Mouse (Mus musculus) midbrain, embryonic 10.5 days (tissue): ENCODE results near the gene Rnf141. TPM values are rescaled to one million over a fixed set of nuclear protein-coding genes. Genes with fewer than 3 reads are reported as not detected.

Experiments
- DNase-seq: peaks from one replicate; pipeline ENCODE4 v3.0.0-alpha.2; 2017; ENCODE audit warnings: low spot score
- H3K27ac ChIP-seq: fragments of 300-500 bp; sonication (generic); replicated peaks from 2 replicates; pipeline ENCODE4 v1.5.1; 2016; ENCODE audit warnings: mild to moderate bottlenecking
- H3K27me3 ChIP-seq: fragments of 300-500 bp; sonication (generic); 2 replicates; pipeline ENCODE4 v1.6.1; 2016; ENCODE audit warnings: low read depth, mild to moderate bottlenecking; ENCODE audit not compliant: poor library complexity, severe bottlenecking
- H3K36me3 ChIP-seq: fragments of 300-500 bp; sonication (generic); 2 replicates; pipeline ENCODE4 v1.6.1; 2016; ENCODE audit warnings: mild to moderate bottlenecking, moderate library complexity
- H3K4me1 ChIP-seq: fragments of 300-500 bp; sonication (generic); 2 replicates; pipeline ENCODE4 v1.6.1; 2016
- H3K4me3 ChIP-seq: fragments of 300-500 bp; sonication (generic); 2 replicates; pipeline ENCODE4 v1.5.1; 2016; ENCODE audit warnings: mild to moderate bottlenecking, moderate library complexity
- H3K9me3 ChIP-seq: fragments of 300-500 bp; sonication (generic); replicated peaks from 2 replicates; pipeline ENCODE4 v1.6.1; 2016; ENCODE audit warnings: mild to moderate bottlenecking
- WGBS: fragments of 180-500 bp; shearing (Covaris S2); methylation state at CpG from one replicate; pipeline ENCODE4 v1.1.7; 2016; 5-methylcytosine and 5-hydroxymethylcytosine counted together
- polyA plus RNA-seq: library from polyadenylated mRNA; unstranded; fragments of >200 nt; fragmentation: Nextera tagmentation; extraction: Ambion mirVana; gene quantifications from 2 replicates; pipeline ENCODE4 v1.2.1, GENCODE M21; 2016

Rnf141 gene
- polyA plus RNA-seq, 1 experiment from 2014 or later, result 22.2 TPM

- 85% methylated on average over 4 of the region's 4 CpGs for WGBS
- Histone ChIP-seq H3K9me3 (no peaks in the 10 kb centered on the region), H3K27me3 (no peaks in the 10 kb centered on the region), H3K27ac (no peak overlapping the region), H3K4me3 (no peak overlapping the region), H3K4me1 (no peaks in the 10 kb centered on the region), H3K36me3 (peaks cover 47% of the 10 kb centered on the region)
- DNase-seq, result no peak
Observed at GRCm38 (mm10) chr7:110823593-110823992, 20.7 kb downstream of the Rnf141 start.

- 90% methylated on average over 8 of the region's 8 CpGs for WGBS
- Histone ChIP-seq H3K9me3 (no peaks in the 10 kb centered on the region), H3K4me1 (no peaks in the 10 kb centered on the region), H3K27me3 (no peaks in the 10 kb centered on the region), H3K27ac (no peak overlapping the region), H3K4me3 (no peak overlapping the region), H3K36me3 (peaks cover 42% of the 10 kb centered on the region)
- no peak for DNase-seq
Observed at GRCm38 (mm10) chr7:110823076-110823475, 21.2 kb downstream of the Rnf141 start.

- no peaks in the 10 kb centered on the region for H3K9me3 ChIP-seq
- no peak overlapping the region for H3K4me3 ChIP-seq
- no peaks in the 10 kb centered on the region for H3K27me3 ChIP-seq
- WGBS, result 88% methylated on average over 4 of the region's 4 CpGs
- no peaks in the 10 kb centered on the region for H3K4me1 ChIP-seq
- no peak for DNase-seq
- H3K36me3 ChIP-seq, result peaks cover 35% of the 10 kb centered on the region
- H3K27ac ChIP-seq, result no peak overlapping the region
Observed at GRCm38 (mm10) chr7:110822055-110822454, 22.2 kb downstream of the Rnf141 start.

- no peaks in the 10 kb centered on the region for H3K4me1 ChIP-seq
- no peaks in the 10 kb centered on the region for H3K9me3 ChIP-seq
- no peaks in the 10 kb centered on the region for H3K27me3 ChIP-seq
- DNase-seq, result no peak
- no peak overlapping the region for H3K4me3 ChIP-seq
- peaks cover 31% of the 10 kb centered on the region for H3K36me3 ChIP-seq
- no peak overlapping the region for H3K27ac ChIP-seq
- 90% methylated on average over 3 of the region's 3 CpGs for WGBS
Observed at GRCm38 (mm10) chr7:110821653-110822052, 22.6 kb downstream of the Rnf141 start.

- DNase-seq, result no peak
Observed at GRCm38 (mm10) chr7:110821068-110821467, 23.2 kb downstream of the Rnf141 start.

GRCm38 (mm10) chr7:110818787-110819350 lies 25.4 kb downstream of the Rnf141 start:
- WGBS, result 93% methylated on average over 11 of the region's 11 CpGs
- Histone ChIP-seq H3K36me3 (peaks cover 11% of the 10 kb centered on the region), H3K4me3 (no peak overlapping the region), H3K4me1 (no peaks in the 10 kb centered on the region), H3K9me3 (no peaks in the 10 kb centered on the region), H3K27ac (no peak overlapping the region), H3K27me3 (no peaks in the 10 kb centered on the region)
- no peak for DNase-seq

More at GRCm38 (mm10) chr7:110821068-110821467, 23.2 kb downstream of the Rnf141 start:
- 66% methylated on average over 5 of the region's 5 CpGs for WGBS
- H3K36me3 ChIP-seq, result peaks cover 30% of the 10 kb centered on the region
- no peak overlapping the region for H3K4me3 ChIP-seq
- H3K27me3 ChIP-seq, result no peaks in the 10 kb centered on the region
- no peak overlapping the region for H3K27ac ChIP-seq
- H3K9me3 ChIP-seq, result no peaks in the 10 kb centered on the region
- no peaks in the 10 kb centered on the region for H3K4me1 ChIP-seq

GRCm38 (mm10) chr7:110818206-110818605 lies 26.1 kb downstream of the Rnf141 start:
- Histone ChIP-seq H3K4me3 (no peak overlapping the region), H3K27me3 (no peaks in the 10 kb centered on the region), H3K36me3 (peaks cover 4% of the 10 kb centered on the region), H3K27ac (no peak overlapping the region), H3K9me3 (no peaks in the 10 kb centered on the region), H3K4me1 (no peaks in the 10 kb centered on the region)
- no peak for DNase-seq
- WGBS, result 86% methylated on average over 6 of the region's 6 CpGs

- H3K4me3 ChIP-seq, result no peak overlapping the region
- H3K9me3 ChIP-seq, result no peaks in the 10 kb centered on the region
- WGBS, result 74% methylated on average over 5 of the region's 5 CpGs
- H3K4me1 ChIP-seq, result no peaks in the 10 kb centered on the region
- H3K36me3 ChIP-seq, result peaks cover 10% of the 10 kb centered on the region; the same call in 1 of the 2 replicates
- H3K27me3 ChIP-seq, result no peaks in the 10 kb centered on the region
- no peak overlapping the region for H3K27ac ChIP-seq
- no peak for DNase-seq
Observed at GRCm38 (mm10) chr7:110816037-110816436, 28.2 kb downstream of the Rnf141 start.

GRCm38 (mm10) chr7:110813983-110814382 lies 30.3 kb downstream of the Rnf141 start:
- no peak overlapping the region for H3K27ac ChIP-seq
- H3K4me3 ChIP-seq, result no peak overlapping the region
- H3K4me1 ChIP-seq, result no peaks in the 10 kb centered on the region
- no peaks in the 10 kb centered on the region for H3K9me3 ChIP-seq
- H3K36me3 ChIP-seq, result peaks cover 10% of the 10 kb centered on the region; the same call in 1 of the 2 replicates
- no peaks in the 10 kb centered on the region for H3K27me3 ChIP-seq
- no peak for DNase-seq
- 98% methylated on average over 1 of the region's 1 CpGs for WGBS

- Histone ChIP-seq H3K4me3 (no peak overlapping the region), H3K4me1 (no peaks in the 10 kb centered on the region), H3K9me3 (no peaks in the 10 kb centered on the region), H3K27me3 (no peaks in the 10 kb centered on the region), H3K36me3 (peaks cover 10% of the 10 kb centered on the region; the same call in 1 of the 2 replicates), H3K27ac (no peak overlapping the region)
- no peak for DNase-seq
- WGBS, result 84% methylated on average over 5 of the region's 5 CpGs
Observed at GRCm38 (mm10) chr7:110811529-110811928, 32.7 kb downstream of the Rnf141 start.

GRCm38 (mm10) chr7:110810995-110811394 lies 33.3 kb downstream of the Rnf141 start:
- 92% methylated on average over 8 of the region's 8 CpGs for WGBS
- Histone ChIP-seq H3K4me3 (no peak overlapping the region), H3K27ac (no peak overlapping the region), H3K27me3 (no peaks in the 10 kb centered on the region), H3K36me3 (peaks cover 10% of the 10 kb centered on the region; the same call in 1 of the 2 replicates), H3K9me3 (no peaks in the 10 kb centered on the region), H3K4me1 (no peaks in the 10 kb centered on the region)
- no peak for DNase-seq

GRCm38 (mm10) chr7:110809585-110810557 lies 34.4 kb downstream of the Rnf141 start:
- 86% methylated on average over 18 of the region's 18 CpGs for WGBS
- DNase-seq, result no peak
- Histone ChIP-seq H3K27me3 (no peaks in the 10 kb centered on the region), H3K27ac (no peak overlapping the region), H3K4me3 (no peak overlapping the region), H3K36me3 (peaks cover 10% of the 10 kb centered on the region; the same call in 1 of the 2 replicates), H3K4me1 (no peaks in the 10 kb centered on the region), H3K9me3 (no peaks in the 10 kb centered on the region)

- no peaks in the 10 kb centered on the region for H3K27me3 ChIP-seq
- WGBS, result 69% methylated on average over 3 of the region's 3 CpGs
- H3K4me1 ChIP-seq, result no peaks in the 10 kb centered on the region
- no peak for DNase-seq
- no peak overlapping the region for H3K27ac ChIP-seq
- H3K36me3 ChIP-seq, result peaks cover 10% of the 10 kb centered on the region; the same call in 1 of the 2 replicates
- H3K9me3 ChIP-seq, result no peaks in the 10 kb centered on the region
- H3K4me3 ChIP-seq, result no peak overlapping the region
Observed at GRCm38 (mm10) chr7:110808962-110809361, 35.3 kb downstream of the Rnf141 start.
